Mouse (Mus musculus) embryonic facial prominence, embryonic 15.5 days (tissue): ENCODE data around the gene Fars2. TPM values are rescaled to one million over a fixed set of nuclear protein-coding genes. Genes with fewer than 3 reads are reported as not detected.
A peak's percentile ranks its signal among the peaks of the same experiment; 100 is the strongest.

Experiments used
- ATAC-seq: fragments of 200-750 bp; cut with Nextera tagmentation; 2 replicates; pipeline ENCODE4 v1.8.0; 2017; ENCODE audit warnings: low read depth, moderate TSS enrichment; ENCODE audit not compliant: insufficient number of reproducible peaks, low FRiP score, low TSS enrichment
- H3K27ac ChIP-seq: fragments of 300-500 bp; sonication (generic); replicated peaks from 2 replicates; pipeline ENCODE4 v1.5.1; 2015; ENCODE audit warnings: mild to moderate bottlenecking, inconsistent platforms
- H3K27me3 ChIP-seq: fragments of 300-500 bp; sonication (generic); 2 replicates; pipeline ENCODE4 v1.6.1; 2015; ENCODE audit warnings: inconsistent platforms
- H3K36me3 ChIP-seq: fragments of 300-500 bp; sonication (generic); 2 replicates; pipeline ENCODE4 v1.6.1; 2015; ENCODE audit warnings: mild to moderate bottlenecking, inconsistent platforms
- H3K4me1 ChIP-seq: fragments of 300-500 bp; sonication (generic); 2 replicates; pipeline ENCODE4 v1.6.1; 2015; ENCODE audit warnings: inconsistent platforms
- H3K4me2 ChIP-seq: fragments of 300-500 bp; sonication (generic); replicated peaks from 2 replicates; pipeline ENCODE4 v1.6.1; 2015; ENCODE audit warnings: mild to moderate bottlenecking, inconsistent platforms
- H3K4me3 ChIP-seq: fragments of 300-500 bp; sonication (generic); replicated peaks from 2 replicates; pipeline ENCODE4 v1.5.1; 2015; ENCODE audit warnings: mild to moderate bottlenecking, inconsistent platforms
- H3K9ac ChIP-seq: fragments of 300-500 bp; sonication (generic); 2 replicates; pipeline ENCODE4 v1.6.1; 2015; ENCODE audit warnings: inconsistent platforms
- H3K9me3 ChIP-seq: fragments of 300-500 bp; sonication (generic); replicated peaks from 2 replicates; pipeline ENCODE4 v1.6.1; 2016; ENCODE audit warnings: inconsistent platforms
- WGBS: fragments of 180-500 bp; shearing (Covaris S2); methylation state at CpG from one replicate; pipeline ENCODE4 v1.1.7; 2015; 5-methylcytosine and 5-hydroxymethylcytosine counted together
- polyA plus RNA-seq: library from polyadenylated mRNA; unstranded; fragments of >200 nt; fragmentation: Nextera tagmentation; extraction: Ambion mirVana; gene quantifications from 2 replicates; pipeline ENCODE4 v1.2.1, GENCODE M21; 2015

The Fars2 gene
- polyA plus RNA-seq, 1 experiment from 2014 or later, result 34.1 TPM

GRCm38 (mm10) chr13:36717376-36717775, 600.2 kb downstream of the Fars2 start:
- Histone ChIP-seq H3K4me2 (no peak overlapping the region), H3K9me3 (no peaks in the 10 kb centered on the region), H3K4me1 (no peaks in the 10 kb centered on the region), H3K9ac (no peak overlapping the region), H3K36me3 (no peaks in the 10 kb centered on the region), H3K27ac (no peak overlapping the region), H3K27me3 (peaks cover 31% of the 10 kb centered on the region), H3K4me3 (no peak overlapping the region)
- WGBS, result 64% methylated on average over 3 of the region's 3 CpGs
- ATAC-seq, result no peak

DNA sequence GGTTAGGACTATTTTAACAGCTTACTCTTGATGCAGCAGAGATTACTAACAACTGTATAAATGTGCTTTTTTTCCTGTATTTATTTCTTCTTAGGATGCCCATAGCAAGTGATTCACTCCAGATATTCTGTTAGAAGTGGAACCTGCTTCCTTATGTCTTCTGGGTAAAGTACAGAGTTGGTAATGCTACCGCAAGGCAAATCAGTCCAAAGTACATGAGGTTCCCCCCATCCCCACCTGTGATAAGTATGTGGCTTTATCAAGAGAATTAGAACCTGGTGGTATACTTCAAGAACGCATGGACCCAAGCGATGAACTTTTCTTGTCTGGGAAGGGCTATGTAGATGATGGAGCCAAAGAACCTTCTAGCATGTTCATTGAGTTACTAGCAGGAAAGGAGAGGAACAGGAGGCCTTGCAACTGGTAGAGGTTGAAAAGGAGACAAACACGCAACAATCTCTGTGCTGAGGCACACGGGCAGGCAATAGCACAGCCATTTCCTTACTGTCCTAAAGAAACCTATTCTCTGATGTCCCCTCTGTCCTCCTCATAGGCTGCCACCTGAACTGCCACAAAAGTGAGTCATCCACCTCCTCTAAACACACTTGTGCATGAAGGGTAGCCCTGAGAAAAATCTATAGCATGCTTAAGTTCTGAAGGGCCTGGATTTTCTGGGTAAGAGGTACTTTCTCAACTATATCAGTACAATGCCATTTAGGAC, 603.2 kb downstream of the Fars2 start:
- WGBS, result 92% methylated on average over 5 of the region's 5 CpGs
- Histone ChIP-seq H3K4me1 (peaks cover 13% of the 10 kb centered on the region), H3K27ac (no peak overlapping the region), H3K9ac (no peak overlapping the region), H3K4me3 (no peak overlapping the region), H3K4me2 (no peak overlapping the region), H3K9me3 (no peaks in the 10 kb centered on the region), H3K36me3 (no peaks in the 10 kb centered on the region), H3K27me3 (peaks cover 61% of the 10 kb centered on the region)
- no peak for ATAC-seq

- Histone ChIP-seq H3K36me3 (no peaks in the 10 kb centered on the region), H3K4me1 (peaks cover 23% of the 10 kb centered on the region), H3K4me3 (no peak overlapping the region), H3K27ac (no peak overlapping the region), H3K9me3 (no peaks in the 10 kb centered on the region), H3K4me2 (no peak overlapping the region), H3K27me3 (peaks cover 78% of the 10 kb centered on the region), H3K9ac (no peak overlapping the region)
- no peak for ATAC-seq
Observed at GRCm38 (mm10) chr13:36722309-36722708, 605.1 kb downstream of the Fars2 start.

- H3K9ac ChIP-seq, result no peak overlapping the region
- H3K4me3 ChIP-seq, result 0 out of 2 replicates have a peak overlapping the region, but pooled peaks have one; percentile 29
- peak overlapping the region; percentile 35 for H3K4me2 ChIP-seq
- no peaks in the 10 kb centered on the region for H3K36me3 ChIP-seq
- H3K4me1 ChIP-seq, result peaks cover 27% of the 10 kb centered on the region
- peaks cover 87% of the 10 kb centered on the region for H3K27me3 ChIP-seq
- no peaks in the 10 kb centered on the region for H3K9me3 ChIP-seq
- ATAC-seq, result no peak
- 4% methylated on average over 15 of the region's 15 CpGs for WGBS
- no peak overlapping the region for H3K27ac ChIP-seq
Observed at GRCm38 (mm10) chr13:36723726-36724300, 606.6 kb downstream of the Fars2 start.

- H3K9ac ChIP-seq, result no peak overlapping the region
- ATAC-seq, result no peak
Observed at GRCm38 (mm10) chr13:36724533-36725470, 607.6 kb downstream of the Fars2 start.

GRCm38 (mm10) chr13:36725881-36726280, 608.7 kb downstream of the Fars2 start:
- 9% methylated on average over 8 of the region's 8 CpGs for WGBS
- no peak overlapping the region for H3K4me3 ChIP-seq

More at GRCm38 (mm10) chr13:36724533-36725470, 607.6 kb downstream of the Fars2 start:
- Histone ChIP-seq H3K36me3 (no peaks in the 10 kb centered on the region), H3K27me3 (peaks cover 94% of the 10 kb centered on the region), H3K9me3 (no peaks in the 10 kb centered on the region), H3K4me2 (peak overlapping the region; percentile 35), H3K4me3 (peak overlapping the region; percentile 29), H3K27ac (no peak overlapping the region), H3K4me1 (peaks cover 27% of the 10 kb centered on the region)
- 2% methylated on average over 40 of the region's 40 CpGs for WGBS

GRCm38 (mm10) chr13:36726551-36726950, 609.3 kb downstream of the Fars2 start:
- Histone ChIP-seq H3K36me3 (no peaks in the 10 kb centered on the region), H3K4me3 (peak overlapping the region; percentile 32), H3K4me2 (peak overlapping the region; percentile 44), H3K27ac (no peak overlapping the region), H3K27me3 (peaks cover 96% of the 10 kb centered on the region), H3K4me1 (peaks cover 34% of the 10 kb centered on the region), H3K9ac (no peak overlapping the region), H3K9me3 (no peaks in the 10 kb centered on the region)
- WGBS, result 5% methylated on average over 24 of the region's 24 CpGs
- ATAC-seq, result no peak

More at GRCm38 (mm10) chr13:36725881-36726280, 608.7 kb downstream of the Fars2 start:
- Histone ChIP-seq H3K27ac (no peak overlapping the region), H3K4me1 (peaks cover 27% of the 10 kb centered on the region), H3K9ac (no peak overlapping the region), H3K4me2 (no peak overlapping the region), H3K36me3 (no peaks in the 10 kb centered on the region), H3K9me3 (no peaks in the 10 kb centered on the region), H3K27me3 (peaks cover 96% of the 10 kb centered on the region)
- no peak for ATAC-seq

DNA sequence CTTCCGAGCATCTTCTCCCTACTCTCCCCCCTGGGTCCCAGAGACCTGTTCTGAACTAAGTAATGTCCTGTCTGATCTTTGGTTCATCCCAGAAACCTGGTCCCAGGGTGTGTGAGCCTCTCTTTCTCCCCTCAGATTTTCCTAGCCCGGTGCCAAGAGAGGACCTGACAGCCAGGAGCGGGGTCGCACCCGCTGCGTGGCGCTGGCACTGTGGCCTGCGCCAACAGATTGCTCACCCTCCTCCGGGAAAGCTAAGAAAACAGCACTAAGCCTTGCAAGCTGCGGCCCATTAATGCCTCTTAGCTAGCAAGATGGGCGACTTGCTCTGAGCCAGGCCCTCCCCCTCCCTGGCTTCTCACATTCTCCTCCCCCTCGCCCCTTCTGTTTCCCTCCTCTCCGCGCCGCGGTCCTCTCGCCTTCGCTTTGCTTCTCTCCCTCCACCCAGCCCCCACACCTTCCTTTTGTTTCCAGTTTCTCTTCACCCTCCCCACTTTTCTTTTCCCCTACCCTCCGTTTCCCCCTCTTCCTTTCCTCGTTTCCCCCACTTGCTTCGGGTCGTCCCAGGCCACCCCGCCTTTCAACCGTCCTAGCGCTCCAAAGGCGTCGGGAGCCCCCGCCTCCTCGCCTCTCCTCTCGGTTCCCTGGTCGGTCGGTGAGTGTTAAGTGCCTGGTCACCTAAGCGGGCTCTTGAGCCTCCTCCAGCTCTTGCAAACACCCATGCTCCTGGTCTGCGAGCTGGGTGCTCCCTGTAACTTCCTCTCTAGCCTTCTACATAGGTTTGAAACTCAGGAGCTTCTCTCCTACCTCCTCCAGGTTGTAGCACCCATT, 610.0 kb downstream of the Fars2 start:
- Histone ChIP-seq H3K9ac (no peak overlapping the region), H3K4me3 (peak overlapping the region; percentile 32), H3K9me3 (no peaks in the 10 kb centered on the region), H3K4me2 (peak overlapping the region; percentile 44), H3K27ac (no peak overlapping the region), H3K4me1 (peaks cover 40% of the 10 kb centered on the region), H3K27me3 (peaks cover 96% of the 10 kb centered on the region), H3K36me3 (no peaks in the 10 kb centered on the region)
- ATAC-seq, result no peak
- WGBS, result 1% methylated on average over 34 of the region's 34 CpGs

- Histone ChIP-seq H3K4me2 (peak overlapping the region; percentile 44; the same call in 1 of the 2 replicates), H3K4me3 (peak overlapping the region; percentile 32), H3K9ac (no peak overlapping the region), H3K27me3 (peaks cover 96% of the 10 kb centered on the region), H3K27ac (no peak overlapping the region), H3K4me1 (peaks cover 42% of the 10 kb centered on the region), H3K36me3 (no peaks in the 10 kb centered on the region), H3K9me3 (no peaks in the 10 kb centered on the region)
- no peak for ATAC-seq
- WGBS, result 2% methylated on average over 22 of the region's 23 CpGs
Observed at GRCm38 (mm10) chr13:36727779-36728470, 610.7 kb downstream of the Fars2 start.

DNA sequence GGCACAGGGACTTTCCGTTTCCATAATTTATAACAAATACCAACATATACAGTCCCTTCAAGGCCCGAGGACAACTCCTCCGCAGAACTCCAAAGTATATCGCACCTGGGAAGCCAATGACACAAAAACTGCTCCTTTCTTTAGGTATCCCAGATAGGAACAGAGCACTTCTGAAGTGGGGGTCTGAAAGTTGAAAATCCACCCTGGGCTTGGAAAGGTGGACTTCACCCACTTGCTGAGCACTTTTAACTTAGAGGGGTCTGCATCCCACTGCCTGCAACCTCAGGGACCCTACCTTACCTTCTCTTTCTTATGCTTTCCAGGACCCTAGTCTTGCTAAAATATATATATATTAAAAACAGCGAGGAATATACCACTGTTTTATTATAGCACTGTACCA, 611.3 kb downstream of the Fars2 start:
- Histone ChIP-seq H3K27ac (no peak overlapping the region), H3K4me1 (peaks cover 42% of the 10 kb centered on the region), H3K27me3 (peaks cover 96% of the 10 kb centered on the region), H3K4me2 (no peak overlapping the region), H3K9ac (no peak overlapping the region), H3K36me3 (no peaks in the 10 kb centered on the region), H3K9me3 (no peaks in the 10 kb centered on the region), H3K4me3 (no peak overlapping the region)
- 17% methylated on average over 5 of the region's 5 CpGs for WGBS
- no peak for ATAC-seq
